Mouse (Mus musculus): ENCODE measurements around the gene A030005L19Rik. TPM values are rescaled to one million over a fixed set of nuclear protein-coding genes. Genes with fewer than 3 reads are reported as not detected.
"Not testable (repeated sequence)": the region's sequence is repeated elsewhere in the genome, so short reads cannot be mapped to it uniquely, and the experiment has no call there.

The A030005L19Rik gene
- polyA plus RNA-seq, 1 experiment = 1.0 TPM

DNA sequence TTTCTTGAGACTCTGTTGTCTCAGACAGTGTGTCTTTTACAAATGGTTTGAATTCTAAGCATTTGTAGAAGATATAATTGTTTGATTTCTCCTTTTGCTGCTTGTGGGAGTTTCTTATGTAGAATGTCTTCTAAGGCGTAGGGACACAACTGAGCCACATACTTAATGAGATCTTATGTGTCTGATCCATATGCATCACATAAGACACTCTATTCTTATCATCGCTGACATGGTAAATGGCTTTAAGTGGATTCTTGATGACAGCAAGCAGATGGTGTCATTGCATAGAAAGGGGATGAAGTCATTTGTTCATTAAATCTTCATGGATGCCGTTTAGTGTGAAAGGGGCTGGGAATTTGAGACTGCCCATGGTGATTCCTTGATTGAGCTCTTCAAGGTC lies 7.2 kb upstream of the A030005L19Rik start:
- Histone ChIP-seq H3K4me3 (ENCODE audit: control insufficient read depth, insufficient read depth, low read length) (no peak overlapping the region), H3K27ac (ENCODE audit: control insufficient read depth, insufficient read depth, low read length) (no peak overlapping the region), H3K36me3 (ENCODE audit: control insufficient read depth, insufficient read depth, low read length) (no peaks in the 10 kb centered on the region), H3K27me3 (ENCODE audit: control insufficient read depth, insufficient read depth, low read length) (no peaks in the 10 kb centered on the region), H3K4me1 (replicated peaks; ENCODE audit: control insufficient read depth, insufficient read depth, low read length) (peaks cover 6% of the 10 kb centered on the region)
- 98% methylated on average over 3 of the region's 3 CpGs for WGBS
- no peak for TF ChIP-seq POLR2A (IDR thresholded peaks at IDR 0.05; ENCODE audit: control insufficient read depth, extremely low read depth, insufficient read depth, low read length, poor library complexity)
- TF ChIP-seq CTCF (IDR thresholded peaks at IDR 0.05; ENCODE audit: borderline replicate concordance, control insufficient read depth, extremely low read depth, insufficient read depth, low read length, poor library complexity) = no peak
- no peak for DNase-seq

DNA sequence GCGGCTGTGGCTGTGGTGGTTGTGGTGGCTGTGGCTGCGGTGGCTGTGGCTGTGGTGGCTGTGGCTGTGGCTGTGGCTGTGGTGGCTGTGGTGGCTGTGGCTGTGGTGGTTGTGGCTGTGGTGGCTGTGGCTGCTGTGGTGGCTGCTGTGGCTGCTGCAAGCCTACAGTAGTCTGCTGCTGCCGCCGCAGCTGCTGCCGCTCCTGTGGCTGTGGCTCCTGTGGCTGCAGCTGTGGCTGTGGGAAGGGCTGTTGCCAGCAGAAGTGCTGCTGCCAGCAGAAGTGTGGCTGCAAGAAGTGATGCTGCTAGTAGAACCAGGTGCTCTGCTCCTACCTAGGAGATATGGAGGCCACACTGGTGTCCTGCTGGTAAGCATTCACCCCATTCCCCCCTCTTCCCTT lies 309 bp downstream of the A030005L19Rik start:
- not testable (repeated sequence) for H3K4me3 ChIP-seq (ENCODE audit: control insufficient read depth, insufficient read depth, low read length); H3K27ac ChIP-seq (ENCODE audit: control insufficient read depth, insufficient read depth, low read length); H3K36me3 ChIP-seq (ENCODE audit: control insufficient read depth, insufficient read depth, low read length); DNase-seq; H3K4me1 ChIP-seq (replicated peaks; ENCODE audit: control insufficient read depth, insufficient read depth, low read length); H3K27me3 ChIP-seq (ENCODE audit: control insufficient read depth, insufficient read depth, low read length)
- WGBS = 52% methylated on average over 5 of the region's 5 CpGs

DNA sequence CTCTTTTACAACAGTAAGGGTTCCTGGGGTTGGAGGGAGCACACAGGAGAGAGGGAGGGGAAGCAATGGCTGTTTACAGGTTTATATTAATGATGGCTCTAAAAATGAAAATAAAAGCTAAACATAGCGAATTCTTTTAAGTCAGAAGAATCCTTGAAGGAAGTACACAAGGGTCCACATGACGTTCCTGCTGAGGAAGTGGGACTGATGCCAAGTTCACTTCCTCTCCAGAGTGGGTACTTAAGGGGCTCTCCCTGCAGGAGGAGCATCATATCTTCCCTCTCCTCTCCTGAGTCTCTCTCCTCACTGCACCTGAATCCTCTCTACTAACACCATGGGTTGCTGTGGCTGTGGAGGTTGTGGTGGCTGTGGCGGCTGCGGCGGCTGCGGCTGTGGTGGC lies 11.5 kb downstream of the A030005L19Rik start, which contains the start of gene A030014E15Rik:
TSS of gene A030014E15Rik (plus strand) at position 268 of the 400 bp plus-strand sequence.
- WGBS = 78% methylated on average over 6 of the region's 6 CpGs
- H3K4me3 ChIP-seq (ENCODE audit: control insufficient read depth, insufficient read depth, low read length) = no peak within 1 kb of the TSS
- H3K27ac ChIP-seq (ENCODE audit: control insufficient read depth, insufficient read depth, low read length) = no peak within 1 kb of the TSS
- TF ChIP-seq CTCF (IDR thresholded peaks at IDR 0.05; ENCODE audit: borderline replicate concordance, control insufficient read depth, extremely low read depth, insufficient read depth, low read length, poor library complexity) (no peak), POLR2A (IDR thresholded peaks at IDR 0.05; ENCODE audit: control insufficient read depth, extremely low read depth, insufficient read depth, low read length, poor library complexity) (no peak)
- no peaks in the 10 kb centered on the region for H3K36me3 ChIP-seq (ENCODE audit: control insufficient read depth, insufficient read depth, low read length)
- no peak for DNase-seq
- no peaks in the 10 kb centered on the region for H3K27me3 ChIP-seq (ENCODE audit: control insufficient read depth, insufficient read depth, low read length)
- H3K4me1 ChIP-seq (replicated peaks; ENCODE audit: control insufficient read depth, insufficient read depth, low read length) = no peaks in the 10 kb centered on the region

DNA sequence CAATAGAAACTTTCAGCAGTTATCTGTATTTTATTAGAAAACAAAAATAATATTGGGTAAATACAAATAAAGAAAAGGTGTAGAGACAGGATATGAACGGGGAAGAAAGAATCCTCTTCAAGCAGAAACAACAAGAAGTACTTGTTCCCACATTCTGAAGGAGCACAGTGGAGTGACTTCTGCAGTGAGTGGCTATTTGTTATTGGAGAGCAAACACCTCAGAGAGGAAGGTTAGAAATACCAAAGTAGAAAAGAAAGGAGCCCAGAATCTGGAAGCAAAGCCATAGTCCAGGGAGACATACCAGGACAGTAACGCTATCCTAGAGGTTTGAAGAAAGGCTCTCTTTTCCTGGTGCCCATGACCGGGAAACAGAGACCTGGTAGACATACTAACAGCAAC lies 17.4 kb downstream of the A030005L19Rik start:
- WGBS = 94% methylated on average over 2 of the region's 3 CpGs
- not testable (repeated sequence) for H3K27me3 ChIP-seq (ENCODE audit: control insufficient read depth, insufficient read depth, low read length); H3K27ac ChIP-seq (ENCODE audit: control insufficient read depth, insufficient read depth, low read length)

DNA sequence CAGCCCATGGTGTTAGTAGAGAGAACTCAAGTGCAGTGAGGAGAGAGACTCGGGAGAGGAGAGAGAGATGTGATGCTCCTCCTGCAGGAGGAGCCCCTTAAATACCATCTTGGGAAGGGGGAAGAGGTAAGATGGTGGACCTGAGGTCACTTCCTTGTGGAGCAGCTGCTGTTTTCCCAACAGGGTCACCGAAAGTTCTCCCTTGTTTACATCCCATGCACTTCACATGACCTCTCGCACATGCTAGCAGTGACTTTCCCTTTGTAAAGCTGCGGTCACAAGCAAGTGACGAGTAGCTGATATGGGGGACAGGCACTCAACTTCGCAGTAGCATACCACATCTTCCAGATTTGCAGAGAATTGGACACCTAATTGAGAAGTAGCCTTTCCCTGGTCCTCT lies 18.2 kb downstream of the A030005L19Rik start, which contains the start of gene Gm6217:
TSS of gene Gm6217 (minus strand) at position 74 of the 400 bp plus-strand sequence.
- not testable (repeated sequence) for H3K36me3 ChIP-seq (ENCODE audit: control insufficient read depth, insufficient read depth, low read length); H3K4me1 ChIP-seq (replicated peaks; ENCODE audit: control insufficient read depth, insufficient read depth, low read length); H3K4me3 ChIP-seq (ENCODE audit: control insufficient read depth, insufficient read depth, low read length); DNase-seq; H3K27ac ChIP-seq (ENCODE audit: control insufficient read depth, insufficient read depth, low read length); H3K27me3 ChIP-seq (ENCODE audit: control insufficient read depth, insufficient read depth, low read length)
- no CpG with 5 or more reads among the region's 6 CpGs for WGBS

More for the DNA sequence above, 17.4 kb downstream of the A030005L19Rik start:
- H3K4me3 ChIP-seq (ENCODE audit: control insufficient read depth, insufficient read depth, low read length); H3K36me3 ChIP-seq (ENCODE audit: control insufficient read depth, insufficient read depth, low read length); DNase-seq; H3K4me1 ChIP-seq (replicated peaks; ENCODE audit: control insufficient read depth, insufficient read depth, low read length): not testable (repeated sequence)

DNA sequence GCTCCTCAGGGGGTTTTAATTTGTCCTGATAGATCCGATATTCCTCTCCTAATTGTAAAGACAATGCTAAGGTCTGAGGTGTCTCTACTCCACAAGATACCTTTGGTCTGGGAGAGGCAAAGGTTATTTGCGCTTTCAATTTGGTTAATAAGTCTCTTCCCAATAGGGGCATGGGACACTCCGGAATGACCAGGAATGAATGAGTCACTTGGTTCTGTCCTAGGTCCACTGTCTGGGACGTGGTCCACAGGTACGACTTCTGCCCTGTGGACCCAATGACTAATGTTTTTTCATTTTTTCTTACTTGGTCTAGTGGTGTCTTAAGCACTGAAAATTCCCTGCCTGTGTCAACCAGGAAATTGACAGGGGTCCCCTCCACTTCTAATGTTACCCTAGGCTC lies 25.5 kb downstream of the A030005L19Rik start:
- DNase-seq = no peak
- 96% methylated on average over 5 of the region's 5 CpGs for WGBS
- Histone ChIP-seq H3K4me3 (ENCODE audit: control insufficient read depth, insufficient read depth, low read length) (no peak overlapping the region), H3K36me3 (ENCODE audit: control insufficient read depth, insufficient read depth, low read length) (no peaks in the 10 kb centered on the region), H3K27me3 (ENCODE audit: control insufficient read depth, insufficient read depth, low read length) (no peaks in the 10 kb centered on the region), H3K4me1 (replicated peaks; ENCODE audit: control insufficient read depth, insufficient read depth, low read length) (no peaks in the 10 kb centered on the region), H3K27ac (ENCODE audit: control insufficient read depth, insufficient read depth, low read length) (no peak overlapping the region)
- no peak for TF ChIP-seq CTCF (IDR thresholded peaks at IDR 0.05; ENCODE audit: borderline replicate concordance, control insufficient read depth, extremely low read depth, insufficient read depth, low read length, poor library complexity)
- TF ChIP-seq POLR2A (IDR thresholded peaks at IDR 0.05; ENCODE audit: control insufficient read depth, extremely low read depth, insufficient read depth, low read length, poor library complexity) = no peak

DNA sequence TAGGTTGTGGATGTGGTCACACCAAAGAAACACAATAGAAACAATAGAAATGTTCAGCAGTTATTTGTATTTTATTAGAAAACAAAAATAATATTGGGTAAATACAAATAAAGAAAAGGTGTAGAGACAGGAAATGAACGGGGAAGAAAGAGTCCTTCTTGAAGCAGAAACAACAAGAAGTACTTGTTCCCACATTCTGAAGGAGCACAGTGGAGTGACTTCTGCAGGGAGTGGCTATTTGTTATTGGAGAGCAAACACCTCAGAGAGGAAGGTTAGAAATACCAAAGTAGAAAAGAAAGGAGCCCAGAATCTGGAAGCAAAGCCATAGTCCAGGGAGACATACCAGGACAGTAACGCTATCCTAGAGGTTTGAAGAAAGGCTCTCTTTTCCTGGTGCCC lies 29.4 kb downstream of the A030005L19Rik start:
- not testable (repeated sequence) for DNase-seq; H3K27me3 ChIP-seq (ENCODE audit: control insufficient read depth, insufficient read depth, low read length); H3K4me1 ChIP-seq (replicated peaks; ENCODE audit: control insufficient read depth, insufficient read depth, low read length); H3K36me3 ChIP-seq (ENCODE audit: control insufficient read depth, insufficient read depth, low read length); H3K4me3 ChIP-seq (ENCODE audit: control insufficient read depth, insufficient read depth, low read length); H3K27ac ChIP-seq (ENCODE audit: control insufficient read depth, insufficient read depth, low read length)
- WGBS = 68% methylated on average over 1 of the region's 2 CpGs

DNA sequence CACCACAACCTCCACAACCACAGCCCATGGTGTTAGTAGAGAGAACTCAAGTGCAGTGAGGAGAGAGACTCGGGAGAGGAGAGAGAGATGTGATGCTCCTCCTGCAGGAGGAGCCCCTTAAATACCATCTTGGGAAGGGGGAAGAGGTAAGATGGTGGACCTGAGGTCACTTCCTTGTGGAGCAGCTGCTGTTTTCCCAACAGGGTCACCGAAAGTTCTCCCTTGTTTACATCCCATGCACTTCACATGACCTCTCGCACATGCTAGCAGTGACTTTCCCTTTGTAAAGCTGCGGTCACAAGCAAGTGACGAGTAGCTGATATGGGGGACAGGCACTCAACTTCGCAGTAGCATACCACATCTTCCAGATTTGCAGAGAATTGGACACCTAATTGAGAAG lies 30.2 kb downstream of the A030005L19Rik start, which contains the start of gene A030003K21Rik:
TSS of gene A030003K21Rik (minus strand) at position 94 of the 400 bp plus-strand sequence.
- H3K27me3 ChIP-seq (ENCODE audit: control insufficient read depth, insufficient read depth, low read length); H3K36me3 ChIP-seq (ENCODE audit: control insufficient read depth, insufficient read depth, low read length); H3K4me1 ChIP-seq (replicated peaks; ENCODE audit: control insufficient read depth, insufficient read depth, low read length); H3K27ac ChIP-seq (ENCODE audit: control insufficient read depth, insufficient read depth, low read length); DNase-seq; H3K4me3 ChIP-seq (ENCODE audit: control insufficient read depth, insufficient read depth, low read length): not testable (repeated sequence)
- WGBS = no CpG with 5 or more reads among the region's 6 CpGs

DNA sequence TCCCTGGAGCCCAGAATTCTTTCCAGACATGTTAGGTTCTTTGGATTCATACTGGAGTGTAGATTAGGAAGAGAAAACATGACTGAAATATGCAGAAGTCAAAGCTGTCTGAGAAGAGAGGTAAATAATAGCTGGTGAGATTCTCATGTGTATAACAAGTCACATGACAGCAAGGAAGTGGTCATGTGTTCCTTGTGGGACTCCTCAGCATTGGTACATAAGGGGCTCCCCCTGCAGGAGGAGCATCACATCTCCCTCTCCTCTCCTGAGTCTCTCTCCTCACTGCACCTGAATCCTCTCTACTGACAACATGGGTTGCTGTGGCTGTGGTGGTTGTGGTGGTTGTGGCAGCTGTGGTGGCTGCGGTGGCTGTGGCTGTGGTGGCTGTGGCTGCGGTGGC lies 32.9 kb downstream of the A030005L19Rik start:
- H3K4me3 ChIP-seq (ENCODE audit: control insufficient read depth, insufficient read depth, low read length); H3K27ac ChIP-seq (ENCODE audit: control insufficient read depth, insufficient read depth, low read length); H3K4me1 ChIP-seq (replicated peaks; ENCODE audit: control insufficient read depth, insufficient read depth, low read length); H3K36me3 ChIP-seq (ENCODE audit: control insufficient read depth, insufficient read depth, low read length); DNase-seq; H3K27me3 ChIP-seq (ENCODE audit: control insufficient read depth, insufficient read depth, low read length): not testable (repeated sequence)
- WGBS = 93% methylated on average over 2 of the region's 2 CpGs

All from thymus, adult 2 months (tissue).